Mouse (Mus musculus) C2C12 (cell line): ENCODE measurements at regions not wholly inside any gene's neighbourhood (a gene's known extent, or its start where the extent isn't known, plus 50 kb on each side); places are given as distances from the start of the nearest gene placed in this dataset.

Experiments used
- CEBPB ChIP-seq: IDR thresholded peaks from one replicate; pipeline ENCODE4 v1.6.1; 2011; ENCODE audit warnings: low read depth, mild to moderate bottlenecking, control low read depth, moderate library complexity
- CTCF ChIP-seq: IDR thresholded peaks from one replicate; pipeline ENCODE4 v1.5.1; 2011; ENCODE audit not compliant: control insufficient read depth, insufficient read depth, insufficient read length
- MAX ChIP-seq: IDR thresholded peaks from one replicate; pipeline ENCODE4 v1.6.1; 2011; ENCODE audit warnings: mild to moderate bottlenecking, control low read depth
- USF1 ChIP-seq: IDR thresholded peaks from one replicate; pipeline ENCODE4 v1.6.1; 2011; ENCODE audit warnings: low read depth, mild to moderate bottlenecking, control low read depth, moderate library complexity

- TF ChIP-seq CTCF (no peak), MAX (no peak), USF1 (no peak), CEBPB (no peak)
These were observed 301.7 kb upstream of the Mef2c start for GRCm38 (mm10) chr13:83201931-83202671.
